Mouse (Mus musculus) olfactory bulb, adult 2 months (tissue): ENCODE measurements around the gene Cnn1. TPM values are rescaled to one million over a fixed set of nuclear protein-coding genes. Genes with fewer than 3 reads are reported as not detected.

Experiments
- H3K27ac ChIP-seq: fragments of 200-500 bp; 2 replicates; pipeline ENCODE4 v1.5.1; 2012; ENCODE audit warnings: low read depth, low read length; ENCODE audit not compliant: insufficient read depth
- H3K4me1 ChIP-seq: fragments of 200-500 bp; 2 replicates; pipeline ENCODE4 v1.6.1; 2012; ENCODE audit warnings: low read length; ENCODE audit not compliant: control insufficient read depth, insufficient read depth
- H3K4me3 ChIP-seq: fragments of 200-500 bp; 2 replicates; pipeline ENCODE4 v1.5.1; 2012; ENCODE audit warnings: mild to moderate bottlenecking, low read depth, low read length, moderate library complexity; ENCODE audit not compliant: insufficient read depth
- CTCF ChIP-seq: fragments of 200-500 bp; IDR thresholded peaks from 2 replicates; pipeline ENCODE4 v1.5.1; 2012; ENCODE audit warnings: low read depth, mild to moderate bottlenecking, low read length, moderate library complexity; ENCODE audit not compliant: insufficient read depth
- POLR2A ChIP-seq: fragments of 200-500 bp; IDR thresholded peaks from 2 replicates; pipeline ENCODE4 v1.6.1; 2012; ENCODE audit warnings: mild to moderate bottlenecking, low read depth, low read length, moderate library complexity; ENCODE audit not compliant: insufficient read depth
- WGBS: fragments of 180-500 bp; shearing (Covaris S2); methylation state at CpG from one replicate; pipeline ENCODE4 v1.1.7; 2018; 5-methylcytosine and 5-hydroxymethylcytosine counted together
- polyA plus RNA-seq: library from polyadenylated mRNA; stranded (reverse); fragments of >200 nt; gene quantifications from 2 replicates; pipeline ENCODE4 v1.2.4, GENCODE M21; 2012; ENCODE audit warnings: low replicate concordance; ENCODE audit not compliant: missing spikeins, insufficient read depth, insufficient read length

The Cnn1 gene
- polyA plus RNA-seq, 1 experiment: not detected

GRCm38 (mm10) chr9:22089986-22090385 is 9.0 kb upstream of the Cnn1 start:
- peaks cover 5% of the 10 kb centered on the region; the same call in 1 of the 2 replicates for H3K4me1 ChIP-seq
- TF ChIP-seq POLR2A: no peak
- no peak overlapping the region for H3K4me3 ChIP-seq
- 81% methylated on average over 7 of the region's 7 CpGs for WGBS
- no peak overlapping the region for H3K27ac ChIP-seq

GRCm38 (mm10) chr9:22092746-22093145 is 6.3 kb upstream of the Cnn1 start:
- H3K4me3 ChIP-seq: no peak overlapping the region
- TF ChIP-seq CTCF (no peak), POLR2A (no peak)

DNA sequence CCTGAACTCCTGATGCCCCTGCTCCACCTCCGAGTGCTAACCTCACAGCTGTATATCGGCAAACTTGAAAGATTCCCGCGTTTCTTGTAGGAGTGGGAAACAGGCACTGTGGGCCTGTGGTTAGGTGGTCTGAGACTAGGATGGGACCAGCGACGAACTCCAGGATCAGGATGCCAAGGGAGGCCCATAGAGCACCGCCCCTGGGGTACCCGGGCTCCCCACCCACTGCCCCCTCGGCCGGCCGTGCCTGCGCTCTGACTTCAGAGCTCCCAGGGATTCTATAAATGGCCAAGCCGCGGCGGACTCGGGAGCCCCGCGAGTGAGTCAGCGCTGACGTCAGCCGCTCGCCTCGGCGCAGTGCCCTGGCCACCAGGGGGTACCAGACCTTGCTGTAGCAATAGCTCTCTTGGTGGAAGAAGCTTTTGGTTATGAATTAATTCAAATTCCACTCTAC is 3.1 kb upstream of the Cnn1 start:
- H3K4me3 ChIP-seq: peak overlapping the region; percentile 35
- H3K4me1 ChIP-seq: peaks cover 8% of the 10 kb centered on the region
- TF ChIP-seq POLR2A (no peak), CTCF (peak; percentile 55)
- H3K27ac ChIP-seq: no peak overlapping the region
- 3% methylated on average over 24 of the region's 24 CpGs for WGBS

More at GRCm38 (mm10) chr9:22092746-22093145, 6.3 kb upstream of the Cnn1 start:
- Histone ChIP-seq H3K27ac (no peak overlapping the region), H3K4me1 (peaks cover 5% of the 10 kb centered on the region)
- 85% methylated on average over 6 of the region's 6 CpGs for WGBS

GRCm38 (mm10) chr9:22099922-22100321 is 906 bp downstream of the Cnn1 start:
- 10% methylated on average over 18 of the region's 18 CpGs for WGBS
- TF ChIP-seq CTCF: no peak
- no peak overlapping the region for H3K27ac ChIP-seq
- H3K4me3 ChIP-seq: no peak overlapping the region
- peaks cover 8% of the 10 kb centered on the region for H3K4me1 ChIP-seq

GRCm38 (mm10) chr9:22108194-22108593 is 9.2 kb downstream of the Cnn1 start:
- WGBS: 91% methylated on average over 9 of the region's 9 CpGs
- no peaks in the 10 kb centered on the region for H3K4me1 ChIP-seq
- no peak overlapping the region for H3K4me3 ChIP-seq
- no peak overlapping the region for H3K27ac ChIP-seq
- TF ChIP-seq CTCF: no peak
- TF ChIP-seq POLR2A: no peak

GRCm38 (mm10) chr9:22115635-22116034 is 16.6 kb downstream of the Cnn1 start:
- 88% methylated on average over 4 of the region's 4 CpGs for WGBS
- Histone ChIP-seq H3K27ac (no peak overlapping the region), H3K4me3 (no peak overlapping the region), H3K4me1 (peaks cover 9% of the 10 kb centered on the region)
- TF ChIP-seq POLR2A (no peak), CTCF (no peak)

- peaks cover 9% of the 10 kb centered on the region for H3K4me1 ChIP-seq
- 9% methylated on average over 15 of the region's 15 CpGs for WGBS
- H3K4me3 ChIP-seq: peak overlapping the region; percentile 75
- TF ChIP-seq CTCF: no peak
- no peak for TF ChIP-seq POLR2A
- H3K27ac ChIP-seq: no peak overlapping the region
Observed at GRCm38 (mm10) chr9:22116086-22116485, 17.1 kb downstream of the Cnn1 start.

GRCm38 (mm10) chr9:22116740-22117426 is 17.9 kb downstream of the Cnn1 start, which contains the start of gene Elof1:
Gene Elof1, minus strand, starts transcription at chr9:22117172.
- H3K4me1 ChIP-seq: peaks cover 9% of the 10 kb centered on the region
- TF ChIP-seq CTCF (no peak), POLR2A (peak; percentile 63; the same call in 1 of the 2 replicates)
- under 1% methylated on average over 52 of the region's 52 CpGs for WGBS
- H3K4me3 ChIP-seq: peak within 1 kb of the TSS; percentile 75
- H3K27ac ChIP-seq: 0 out of 2 replicates have a peak within 1 kb of the TSS, but pooled peaks have one; percentile 11

DNA sequence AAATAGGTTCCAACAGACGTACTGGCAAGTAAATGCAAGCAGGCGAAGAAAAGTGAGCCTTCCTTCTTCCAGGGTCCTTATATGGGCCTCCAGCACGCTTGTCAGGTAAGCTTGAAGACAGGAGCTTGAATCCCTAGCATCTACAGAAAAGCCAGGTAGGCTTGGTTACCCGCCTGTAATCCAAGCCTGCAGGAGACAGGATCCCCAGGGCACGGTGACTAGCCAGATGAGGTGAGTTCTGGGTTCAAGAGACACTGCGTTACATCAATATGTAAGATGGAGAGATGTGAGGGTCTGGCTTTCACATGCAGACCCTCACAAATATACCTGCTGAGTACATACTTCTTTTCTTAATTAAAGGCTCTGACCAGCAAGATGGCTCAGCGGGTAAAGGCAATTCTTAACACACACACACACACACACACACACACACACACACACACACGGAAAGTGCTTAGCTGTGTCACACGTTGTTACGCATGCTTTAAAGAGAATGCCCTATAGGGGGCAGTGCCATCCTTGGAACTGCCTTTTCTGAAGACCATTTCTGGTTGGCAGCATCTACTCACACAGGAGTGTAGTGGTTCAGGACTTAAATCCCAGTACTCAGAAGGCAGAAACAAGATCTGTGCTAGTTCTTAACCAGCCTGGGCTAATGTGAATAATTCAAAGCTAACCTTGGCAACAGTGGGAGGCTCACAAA is 18.9 kb downstream of the Cnn1 start:
- WGBS: 35% methylated on average over 10 of the region's 10 CpGs
- Histone ChIP-seq H3K4me1 (peaks cover 9% of the 10 kb centered on the region), H3K4me3 (no peak overlapping the region), H3K27ac (no peak overlapping the region)
- TF ChIP-seq CTCF (no peak), POLR2A (no peak)
